Mouse (Mus musculus): ENCODE results near the gene Snrk. TPM values are rescaled to one million over a fixed set of nuclear protein-coding genes. Genes with fewer than 3 reads are reported as not detected.
A peak's percentile ranks its signal among the peaks of the same experiment; 100 is the strongest.

The Snrk gene
- polyA plus RNA-seq, 1 experiment from 2014 or later, result 25.5 TPM

DNA sequence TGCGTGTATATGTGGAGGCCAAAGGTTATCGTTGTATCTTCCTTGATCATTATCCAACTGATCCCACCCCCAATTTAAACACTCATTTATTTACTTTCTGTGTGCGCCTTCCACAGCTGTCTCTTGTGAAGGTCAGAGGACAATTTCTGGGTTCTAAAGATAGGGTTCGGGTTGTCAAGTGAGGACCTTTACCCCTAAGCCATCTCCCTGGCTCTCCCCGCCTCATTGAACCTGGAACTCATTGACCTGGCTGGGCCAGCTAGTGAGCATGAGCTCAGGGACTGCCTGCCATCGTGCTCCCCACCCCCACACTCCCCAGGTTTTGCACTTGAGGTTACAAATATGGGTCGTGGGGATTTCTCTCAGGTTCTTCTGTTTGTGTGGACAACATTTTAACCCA, 15.1 kb downstream of the Snrk start:
- TF ChIP-seq EP300 (IDR thresholded peaks at IDR 0.05; ENCODE audit: low read depth) (no peak), CTCF (IDR thresholded peaks at IDR 0.05; ENCODE audit: low read depth) (no peak)
- Histone ChIP-seq H3K36me3 (replicated peaks; ENCODE audit: insufficient read depth, low read length) (peaks cover 8% of the 10 kb centered on the region), H3K27me3 (ENCODE audit: insufficient read depth, low read length) (no peaks in the 10 kb centered on the region), H3K4me2 (ENCODE audit: low read depth, low read length) (no peak overlapping the region), H3K4me3 (ENCODE audit: low read depth, low read length) (no peak overlapping the region), H3K27ac (ENCODE audit: low read depth) (peak overlapping the region; percentile 44; the same call in 1 of the 2 replicates), H3K9me3 (ENCODE audit: low read length) (no peaks in the 10 kb centered on the region), H3K4me1 (ENCODE audit: insufficient read depth) (peaks cover 47% of the 10 kb centered on the region), H3K9ac (replicated peaks) (no peak overlapping the region)
- DNase-seq (peak; percentile 56), ATAC-seq (peak; percentile 71)
- 53% methylated on average over 7 of the region's 7 CpGs for WGBS (ENCODE audit: insufficient replicate concordance)

DNA sequence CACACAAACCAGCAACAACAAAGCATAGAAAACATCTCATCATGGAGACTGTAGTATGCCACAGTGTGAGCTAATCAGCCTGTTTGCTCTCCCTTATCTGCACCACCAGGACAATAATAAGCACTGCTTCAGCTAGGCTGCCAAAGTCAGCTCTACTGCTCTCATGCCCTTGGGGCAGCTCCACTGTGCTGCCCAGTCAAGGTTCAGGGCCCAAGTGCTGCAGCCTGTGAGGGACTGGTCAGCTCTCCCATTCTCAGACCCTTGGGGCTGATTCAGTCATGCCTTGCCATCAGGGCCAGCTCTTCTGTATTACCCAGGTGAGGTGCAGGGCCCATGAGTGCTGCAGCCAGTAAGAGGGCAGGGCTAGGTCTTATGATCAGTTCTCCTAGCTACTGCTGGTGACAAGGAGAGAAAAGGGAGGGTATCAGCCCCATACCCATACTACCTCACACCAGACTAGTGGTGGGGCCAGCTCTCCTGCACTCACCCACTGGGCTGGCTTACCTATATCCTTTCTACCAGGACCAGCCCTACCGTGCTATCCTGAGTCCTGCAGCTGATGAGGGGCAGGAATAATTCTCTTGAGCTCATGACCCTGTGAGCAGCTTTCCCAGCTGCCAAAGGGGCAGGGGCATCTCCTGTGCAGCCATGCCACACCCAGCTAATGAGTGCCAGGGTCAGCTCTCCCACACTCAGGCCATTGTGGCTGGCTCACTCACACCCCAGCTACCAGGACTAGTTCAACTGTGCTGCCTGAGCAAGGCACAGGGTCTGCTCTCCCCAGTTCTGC, 18.2 kb downstream of the Snrk start:
- no peak overlapping the region for H3K27ac ChIP-seq (ENCODE audit: low read depth)
- WGBS (ENCODE audit: insufficient replicate concordance), result 74% methylated on average over 1 of the region's 1 CpGs
- peaks cover 42% of the 10 kb centered on the region for H3K4me1 ChIP-seq (ENCODE audit: insufficient read depth)
- no peak overlapping the region for H3K4me3 ChIP-seq (ENCODE audit: low read depth, low read length)
- no peaks in the 10 kb centered on the region for H3K9me3 ChIP-seq (ENCODE audit: low read length)
- no peak overlapping the region for H3K4me2 ChIP-seq (ENCODE audit: low read depth, low read length)
- H3K27me3 ChIP-seq (ENCODE audit: insufficient read depth, low read length), result no peaks in the 10 kb centered on the region
- no peak overlapping the region for H3K9ac ChIP-seq (replicated peaks)
- H3K36me3 ChIP-seq (replicated peaks; ENCODE audit: insufficient read depth, low read length), result peaks cover 8% of the 10 kb centered on the region
- TF ChIP-seq EP300 (IDR thresholded peaks at IDR 0.05; ENCODE audit: low read depth), result no peak
- no peak for TF ChIP-seq CTCF (IDR thresholded peaks at IDR 0.05; ENCODE audit: low read depth)
- DNase-seq, result no peak
- ATAC-seq, result peak; percentile 30; the same call in 1 of the 2 replicates

GRCm38 (mm10) chr9:122135885-122136170, 18.8 kb downstream of the Snrk start:
- Histone ChIP-seq H3K36me3 (replicated peaks; ENCODE audit: insufficient read depth, low read length) (peaks cover 8% of the 10 kb centered on the region), H3K4me2 (ENCODE audit: low read depth, low read length) (no peak overlapping the region), H3K4me3 (ENCODE audit: low read depth, low read length) (no peak overlapping the region), H3K9me3 (ENCODE audit: low read length) (no peaks in the 10 kb centered on the region), H3K9ac (replicated peaks) (no peak overlapping the region), H3K27me3 (ENCODE audit: insufficient read depth, low read length) (no peaks in the 10 kb centered on the region), H3K27ac (ENCODE audit: low read depth) (no peak overlapping the region), H3K4me1 (ENCODE audit: insufficient read depth) (peaks cover 40% of the 10 kb centered on the region)
- DNase-seq (no peak), ATAC-seq (no peak)
- TF ChIP-seq EP300 (IDR thresholded peaks at IDR 0.05; ENCODE audit: low read depth) (no peak), CTCF (IDR thresholded peaks at IDR 0.05; ENCODE audit: low read depth) (no peak)
- WGBS (ENCODE audit: insufficient replicate concordance), result 73% methylated on average over 2 of the region's 2 CpGs

DNA sequence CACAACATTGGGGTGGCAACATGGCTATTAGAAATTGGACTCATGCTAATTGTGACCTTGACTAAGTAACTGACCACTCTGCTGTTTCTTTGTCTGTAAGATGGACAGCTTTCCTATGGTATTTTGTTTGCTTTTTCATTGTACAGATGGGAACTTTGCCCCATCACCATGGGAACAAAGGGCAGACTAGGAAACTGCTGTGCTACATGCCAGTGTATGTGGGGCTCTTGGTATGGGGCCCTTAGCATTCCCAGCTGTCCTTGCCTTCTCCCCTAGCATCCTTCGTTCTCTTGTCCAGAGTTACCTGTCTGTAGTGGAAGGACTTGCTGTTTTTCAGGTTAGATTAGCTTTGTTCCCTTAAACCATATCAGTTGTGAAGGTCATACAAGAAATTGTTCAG, 20.9 kb downstream of the Snrk start:
- H3K4me1 ChIP-seq (ENCODE audit: insufficient read depth), result peaks cover 38% of the 10 kb centered on the region
- H3K4me2 ChIP-seq (ENCODE audit: low read depth, low read length), result no peak overlapping the region
- no peak overlapping the region for H3K9ac ChIP-seq (replicated peaks)
- DNase-seq (no peak), ATAC-seq (no peak)
- H3K4me3 ChIP-seq (ENCODE audit: low read depth, low read length), result no peak overlapping the region
- 58% methylated on average over 1 of the region's 1 CpGs for WGBS (ENCODE audit: insufficient replicate concordance)
- H3K27me3 ChIP-seq (ENCODE audit: insufficient read depth, low read length), result no peaks in the 10 kb centered on the region
- no peak for TF ChIP-seq EP300 (IDR thresholded peaks at IDR 0.05; ENCODE audit: low read depth)
- peaks cover 8% of the 10 kb centered on the region for H3K36me3 ChIP-seq (replicated peaks; ENCODE audit: insufficient read depth, low read length)
- peak overlapping the region; percentile 7 for H3K27ac ChIP-seq (ENCODE audit: low read depth)
- no peaks in the 10 kb centered on the region for H3K9me3 ChIP-seq (ENCODE audit: low read length)

DNA sequence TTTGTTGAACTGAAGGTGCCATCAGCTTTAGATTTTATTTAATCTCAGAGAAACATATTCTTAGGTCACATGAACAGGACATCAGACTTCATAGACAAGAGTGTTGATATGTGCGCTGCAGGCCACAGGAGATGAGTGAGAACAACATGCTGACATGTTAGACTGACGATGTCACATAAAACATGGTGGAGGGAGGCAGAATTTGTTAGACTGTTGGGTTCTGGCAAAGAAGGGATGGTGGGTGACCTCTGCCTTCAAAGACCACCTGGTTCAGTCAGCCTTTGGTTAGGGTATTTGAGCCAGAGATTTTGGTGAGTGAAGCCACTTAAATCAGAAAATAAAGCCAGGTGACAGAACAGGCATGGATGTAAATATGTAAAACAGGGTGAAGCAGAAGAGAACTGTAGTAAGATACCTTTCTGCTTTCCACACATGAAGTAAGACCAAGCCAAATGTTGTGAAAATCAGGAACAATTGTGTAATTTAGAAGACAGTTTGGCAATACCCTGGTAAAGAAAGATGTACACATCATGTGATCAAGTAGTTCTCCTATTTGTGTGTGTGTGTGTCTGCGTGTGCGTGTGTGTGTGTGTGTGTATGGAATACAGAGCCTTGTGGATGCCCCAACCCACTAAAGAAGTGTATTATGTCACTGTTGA, 21.4 kb downstream of the Snrk start:
- no peaks in the 10 kb centered on the region for H3K9me3 ChIP-seq (ENCODE audit: low read length)
- TF ChIP-seq CTCF (IDR thresholded peaks at IDR 0.05; ENCODE audit: low read depth), result no peak
- TF ChIP-seq EP300 (IDR thresholded peaks at IDR 0.05; ENCODE audit: low read depth), result peak; percentile 69
- 74% methylated on average over 4 of the region's 4 CpGs for WGBS (ENCODE audit: insufficient replicate concordance)
- no peak overlapping the region for H3K4me2 ChIP-seq (ENCODE audit: low read depth, low read length)
- H3K27me3 ChIP-seq (ENCODE audit: insufficient read depth, low read length), result no peaks in the 10 kb centered on the region
- peaks cover 41% of the 10 kb centered on the region for H3K4me1 ChIP-seq (ENCODE audit: insufficient read depth)
- peak overlapping the region; percentile 7 for H3K27ac ChIP-seq (ENCODE audit: low read depth)
- H3K9ac ChIP-seq (replicated peaks), result no peak overlapping the region
- H3K4me3 ChIP-seq (ENCODE audit: low read depth, low read length), result no peak overlapping the region
- ATAC-seq, result peak; percentile 65
- peaks cover 8% of the 10 kb centered on the region for H3K36me3 ChIP-seq (replicated peaks; ENCODE audit: insufficient read depth, low read length)
- no peak for DNase-seq

DNA sequence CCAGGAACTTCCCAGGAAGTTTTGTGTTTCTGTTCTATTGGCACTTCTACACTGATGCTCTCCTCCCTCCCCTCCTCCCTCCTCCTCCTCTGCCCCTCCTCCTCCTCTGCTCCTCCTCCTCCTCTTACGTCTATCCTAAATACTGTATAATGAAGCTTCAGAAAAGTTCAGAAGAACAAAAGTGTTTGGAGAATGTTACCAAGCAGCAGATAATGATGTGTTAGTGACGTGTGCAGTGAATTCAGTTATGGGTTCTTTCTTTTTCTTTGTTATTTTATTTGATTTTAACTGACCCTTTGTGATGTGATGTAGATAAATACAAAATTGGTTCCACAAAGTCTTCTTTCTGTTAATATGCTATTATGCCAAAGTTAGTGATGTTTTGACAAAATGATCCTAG, 22.2 kb downstream of the Snrk start:
- H3K27me3 ChIP-seq (ENCODE audit: insufficient read depth, low read length), result no peaks in the 10 kb centered on the region
- H3K9me3 ChIP-seq (ENCODE audit: low read length), result no peaks in the 10 kb centered on the region
- no peak overlapping the region for H3K27ac ChIP-seq (ENCODE audit: low read depth)
- no peak overlapping the region for H3K9ac ChIP-seq (replicated peaks)
- peaks cover 41% of the 10 kb centered on the region for H3K4me1 ChIP-seq (ENCODE audit: insufficient read depth)
- ATAC-seq (no peak; the same call in 1 of the 2 replicates), DNase-seq (no peak)
- no peak overlapping the region for H3K4me3 ChIP-seq (ENCODE audit: low read depth, low read length)
- TF ChIP-seq CTCF (IDR thresholded peaks at IDR 0.05; ENCODE audit: low read depth) (no peak), EP300 (IDR thresholded peaks at IDR 0.05; ENCODE audit: low read depth) (no peak)
- H3K4me2 ChIP-seq (ENCODE audit: low read depth, low read length), result no peak overlapping the region
- peaks cover 6% of the 10 kb centered on the region for H3K36me3 ChIP-seq (replicated peaks; ENCODE audit: insufficient read depth, low read length)
- 64% methylated on average over 2 of the region's 2 CpGs for WGBS (ENCODE audit: insufficient replicate concordance)

Measured in liver, postnatal 0 days (tissue).